Mouse (Mus musculus) intestine, postnatal 0 days (tissue): ENCODE measurements around the gene Slc24a3. TPM values are rescaled to one million over a fixed set of nuclear protein-coding genes. Genes with fewer than 3 reads are reported as not detected.

ENCODE experiments used
- ATAC-seq: fragments of 200-750 bp; cut with Nextera tagmentation; 2 replicates; pipeline ENCODE4 v1.8.0; 2017; ENCODE audit warnings: mild to moderate bottlenecking, moderate TSS enrichment, moderate library complexity
- H3K27ac ChIP-seq: fragments of 300-500 bp; sonication (generic); 2 replicates; pipeline ENCODE4 v1.5.1; 2014; ENCODE audit warnings: mild to moderate bottlenecking, low read depth, low read length, moderate library complexity
- H3K27me3 ChIP-seq: fragments of 300-500 bp; sonication (generic); replicated peaks from 2 replicates; pipeline ENCODE4 v1.6.1; 2014; ENCODE audit warnings: low read length, mixed read lengths; ENCODE audit not compliant: control insufficient read depth, insufficient read depth
- H3K36me3 ChIP-seq: fragments of 300-500 bp; sonication (generic); 2 replicates; pipeline ENCODE4 v1.6.1; 2014; ENCODE audit warnings: mild to moderate bottlenecking, moderate library complexity; ENCODE audit not compliant: control insufficient read depth, insufficient read depth
- H3K4me1 ChIP-seq: fragments of 300-500 bp; sonication (generic); replicated peaks from 2 replicates; pipeline ENCODE4 v1.6.1; 2014; ENCODE audit warnings: antibody characterized with exemption, low read length, mixed read lengths; ENCODE audit not compliant: control insufficient read depth, insufficient read depth
- H3K4me2 ChIP-seq: fragments of 300-500 bp; sonication (generic); replicated peaks from 2 replicates; pipeline ENCODE4 v1.6.1; 2014; ENCODE audit warnings: low read depth, mild to moderate bottlenecking, moderate library complexity
- H3K4me3 ChIP-seq: fragments of 300-500 bp; sonication (generic); 2 replicates; pipeline ENCODE4 v1.5.1; 2014; ENCODE audit warnings: low read depth, low read length
- H3K9ac ChIP-seq: fragments of 300-500 bp; sonication (generic); 2 replicates; pipeline ENCODE4 v1.6.1; 2014; ENCODE audit warnings: mild to moderate bottlenecking, low read depth, low read length
- H3K9me3 ChIP-seq: fragments of 300-500 bp; sonication (generic); 2 replicates; pipeline ENCODE4 v1.6.1; 2016; ENCODE audit warnings: mixed run types; ENCODE audit not compliant: control insufficient read depth
- CTCF ChIP-seq: sonication (generic); IDR thresholded peaks from 2 replicates; pipeline ENCODE4 v1.5.1; 2016; ENCODE audit warnings: low read depth, mild to moderate bottlenecking, control low read depth, antibody characterized with exemption, moderate library complexity
- whole genome bisulfite sequencing: fragments of 180-500 bp; shearing (Covaris S2); extraction: QIAGEN DNeasy Blood & Tissue Kit; methylation state at CpG from one replicate; pipeline ENCODE4 v1.1.7; 2014; 5-methylcytosine and 5-hydroxymethylcytosine counted together
- polyA plus RNA-seq: library from polyadenylated mRNA; unstranded; fragments of >200 nt; fragmentation: Nextera tagmentation; extraction: Ambion mirVana; gene quantifications from 2 replicates; pipeline ENCODE4 v1.2.1, GENCODE M21; 2015

Gene Slc24a3
- polyA plus RNA-seq, 1 experiment from 2014 or later: 6.5 TPM

GRCm38 (mm10) chr2:145342956-145343355 lies 175.4 kb downstream of the Slc24a3 start:
- Histone ChIP-seq H3K4me1 (no peaks in the 10 kb centered on the region), H3K9ac (no peak overlapping the region), H3K27ac (no peak overlapping the region), H3K27me3 (no peaks in the 10 kb centered on the region), H3K36me3 (no peaks in the 10 kb centered on the region), H3K9me3 (no peaks in the 10 kb centered on the region), H3K4me3 (no peak overlapping the region), H3K4me2 (no peak overlapping the region)
- WGBS: 67% methylated on average over 4 of the region's 4 CpGs
- ATAC-seq: no peak
- no peak for TF ChIP-seq CTCF

DNA sequence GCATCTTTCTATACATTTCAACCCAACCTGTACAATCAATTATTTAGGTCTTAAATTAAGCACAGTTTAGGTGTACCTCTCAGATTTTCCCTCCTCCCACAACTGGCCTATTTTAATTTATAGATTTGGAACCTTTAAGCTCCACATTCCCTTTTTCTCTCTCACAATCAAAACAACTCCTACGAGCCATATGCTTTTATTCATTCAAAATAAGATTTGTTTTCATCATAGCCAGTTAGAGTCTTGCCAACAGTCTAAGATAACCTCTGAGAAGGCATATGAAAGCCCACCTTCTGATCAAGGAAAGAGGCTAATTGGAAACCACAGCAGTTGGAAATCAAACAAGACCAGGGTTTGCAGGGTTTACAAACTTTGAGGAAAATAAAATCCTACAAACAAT lies 177.0 kb downstream of the Slc24a3 start:
- Histone ChIP-seq H3K9ac (no peak overlapping the region), H3K27me3 (no peaks in the 10 kb centered on the region), H3K4me3 (no peak overlapping the region), H3K4me1 (no peaks in the 10 kb centered on the region), H3K4me2 (no peak overlapping the region), H3K9me3 (no peaks in the 10 kb centered on the region), H3K36me3 (no peaks in the 10 kb centered on the region), H3K27ac (no peak overlapping the region)
- ATAC-seq: no peak
- TF ChIP-seq CTCF: no peak
- WGBS: 81% methylated on average over 1 of the region's 1 CpGs

GRCm38 (mm10) chr2:145353801-145354200 lies 186.2 kb downstream of the Slc24a3 start:
- no peak overlapping the region for H3K9ac ChIP-seq
- no peaks in the 10 kb centered on the region for H3K27me3 ChIP-seq
- no peak overlapping the region for H3K4me3 ChIP-seq
- no peaks in the 10 kb centered on the region for H3K9me3 ChIP-seq
- TF ChIP-seq CTCF: no peak
- H3K27ac ChIP-seq: no peak overlapping the region
- ATAC-seq: no peak
- no peak overlapping the region for H3K4me2 ChIP-seq
- H3K36me3 ChIP-seq: no peaks in the 10 kb centered on the region
- H3K4me1 ChIP-seq: no peaks in the 10 kb centered on the region
- 76% methylated on average over 1 of the region's 1 CpGs for WGBS

GRCm38 (mm10) chr2:145358236-145358942 lies 190.8 kb downstream of the Slc24a3 start:
- no peak overlapping the region for H3K9ac ChIP-seq
- no peak for TF ChIP-seq CTCF
- H3K4me1 ChIP-seq: no peaks in the 10 kb centered on the region
- H3K9me3 ChIP-seq: no peaks in the 10 kb centered on the region
- no peak overlapping the region for H3K27ac ChIP-seq
- ATAC-seq: no peak
- no peaks in the 10 kb centered on the region for H3K36me3 ChIP-seq
- no peaks in the 10 kb centered on the region for H3K27me3 ChIP-seq
- H3K4me3 ChIP-seq: no peak overlapping the region
- no peak overlapping the region for H3K4me2 ChIP-seq
- WGBS: 76% methylated on average over 6 of the region's 6 CpGs

- no peaks in the 10 kb centered on the region for H3K27me3 ChIP-seq
- WGBS: 64% methylated on average over 2 of the region's 2 CpGs
- no peak overlapping the region for H3K9ac ChIP-seq
- no peak overlapping the region for H3K27ac ChIP-seq
- no peak overlapping the region for H3K4me2 ChIP-seq
- no peak for TF ChIP-seq CTCF
- no peaks in the 10 kb centered on the region for H3K36me3 ChIP-seq
- H3K4me1 ChIP-seq: no peaks in the 10 kb centered on the region
- H3K9me3 ChIP-seq: no peaks in the 10 kb centered on the region
- H3K4me3 ChIP-seq: no peak overlapping the region
- ATAC-seq: no peak
These were observed 196.1 kb downstream of the Slc24a3 start for GRCm38 (mm10) chr2:145363604-145364003.

DNA sequence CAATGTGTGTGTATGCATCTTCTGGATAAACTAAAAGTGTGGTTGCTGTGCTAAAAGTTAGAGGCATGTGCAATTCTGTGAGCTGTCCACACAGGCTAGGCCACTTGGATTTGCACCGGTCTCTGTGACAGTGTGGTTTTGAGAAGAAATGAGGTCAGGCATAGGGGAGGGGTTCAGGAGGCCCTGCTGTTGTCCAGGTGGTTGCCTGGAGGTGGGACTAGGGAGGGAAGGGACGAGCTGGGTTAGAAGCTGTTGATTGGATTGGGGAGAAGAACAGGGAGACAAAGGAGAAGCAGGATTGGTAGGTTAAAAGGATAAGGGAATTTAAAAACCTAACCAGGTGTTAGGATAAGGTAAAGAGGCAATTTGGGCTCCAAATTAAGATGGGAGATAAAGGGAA lies 201.1 kb downstream of the Slc24a3 start:
- TF ChIP-seq CTCF: no peak
- no peaks in the 10 kb centered on the region for H3K36me3 ChIP-seq
- WGBS: 51% methylated on average over 2 of the region's 2 CpGs
- no peak overlapping the region for H3K4me3 ChIP-seq
- H3K9me3 ChIP-seq: no peaks in the 10 kb centered on the region
- H3K4me2 ChIP-seq: no peak overlapping the region
- no peaks in the 10 kb centered on the region for H3K4me1 ChIP-seq
- no peaks in the 10 kb centered on the region for H3K27me3 ChIP-seq
- no peak for ATAC-seq
- H3K27ac ChIP-seq: no peak overlapping the region
- H3K9ac ChIP-seq: no peak overlapping the region
